Mouse (Mus musculus): Measurements from ENCODE around the gene Crb2. TPM values are rescaled to one million over a fixed set of nuclear protein-coding genes. Genes with fewer than 3 reads are reported as not detected.

Gene Crb2
- total and polyA plus RNA-seq, 3 experiments, result 0.07 to 0.13 TPM; not detected in 1

- H3K4me1 ChIP-seq (ENCODE audit: control insufficient read depth in 1 of 2, insufficient read depth in 2 of 2), result peaks cover 11 to 26% of the 10 kb centered on the region in 2 experiments
- H3K36me3 ChIP-seq (replicated peaks in 1 of 2; ENCODE audit: control insufficient read depth in 1 of 2, insufficient read depth in 1 of 2, low read length in 1 of 2), result no peaks in the 10 kb centered on the region
- in situ Hi-C loops (cut with MboI; ENCODE audit: low pct_ligation_motif_present, low pct_unique_long_range_greater_than_20kb, low sequenced_read_pairs) (loop anchor here (10.0 kb wide), 2 partner anchors 270 to 400 kb away; no protein-coding TSS in a partner anchor), dilution Hi-C loops (cut with MboI; ENCODE audit: extremely low pct_ligation_motif_present, extremely low pct_unique_long_range_greater_than_20kb, low sequenced_read_pairs) (no loop called here)
- H3K27ac ChIP-seq (ENCODE audit: insufficient read depth, low read depth), result no peak overlapping the region
- no peak overlapping the region for H3K4me3 ChIP-seq (replicated peaks in 1 of 3; ENCODE audit: low read depth in 2 of 3, low read length in 2 of 3, poor library complexity in 1 of 3)
- TF ChIP-seq RAD21 (IDR thresholded peaks at IDR 0.05; ENCODE audit: low read depth, low read length) (peak; percentile 41), JUN (IDR thresholded peaks at IDR 0.05; ENCODE audit: insufficient read depth, low read depth, low read length) (no peak), SMC3 (IDR thresholded peaks at IDR 0.05; ENCODE audit: low read depth, low read length) (peak; percentile 84), CTCF (conservative IDR thresholded peaks at IDR 0.05 in 1 of 2, IDR thresholded peaks at IDR 0.05 in 1 of 2; ENCODE audit: low read depth in 2 of 2, low read length in 2 of 2) (peak; percentile 29 to 73)
- no peak overlapping the region for H3K4me2 ChIP-seq (ENCODE audit: insufficient read depth, low read depth, poor library complexity, severe bottlenecking)
- no peak overlapping the region for H3K9ac ChIP-seq (ENCODE audit: insufficient read depth, low read depth)
- H3K27me3 ChIP-seq (replicated peaks), result no peaks in the 10 kb centered on the region
- peak; percentile 31 for DNase-seq (ENCODE audit: extremely low read depth)
- no peaks in the 10 kb centered on the region for H3K9me3 ChIP-seq (replicated peaks; ENCODE audit: low read length)
- no peaks in the 10 kb centered on the region for H3K79me2 ChIP-seq (replicated peaks; ENCODE audit: control insufficient read depth, extremely low read depth, insufficient read depth, poor library complexity, severe bottlenecking)
Measured at GRCm38 (mm10) chr2:37774571-37774970, 1.5 kb upstream of the Crb2 start.

GRCm38 (mm10) chr2:37776611-37777411 lies 762 bp downstream of the Crb2 start:
- TF ChIP-seq PAX5 (IDR thresholded peaks at IDR 0.05; ENCODE audit: low read length), result no peak
- TF ChIP-seq UBTF (IDR thresholded peaks at IDR 0.05; ENCODE audit: low read depth, low read length), result no peak
- TF ChIP-seq TCF12 (IDR thresholded peaks at IDR 0.05; ENCODE audit: low read depth, low read length), result no peak
- TF ChIP-seq NRF1 (IDR thresholded peaks at IDR 0.05; ENCODE audit: low read depth, low read length), result no peak
- TF ChIP-seq BHLHE40 (IDR thresholded peaks at IDR 0.05; ENCODE audit: low read depth, low read length), result no peak
- TF ChIP-seq ELF1 (IDR thresholded peaks at IDR 0.05; ENCODE audit: low read depth, low read length), result no peak
- TF ChIP-seq POLR2AphosphoS2 (IDR thresholded peaks at IDR 0.05; ENCODE audit: low read depth, low read length), result no peak
- TF ChIP-seq ETS1 (conservative IDR thresholded peaks at IDR 0.05; ENCODE audit: low read depth, low read length), result no peak
- no peak for TF ChIP-seq POLR2A (IDR thresholded peaks at IDR 0.05; ENCODE audit: low read depth, low read length)
- no peak for TF ChIP-seq RCOR1 (conservative IDR thresholded peaks at IDR 0.05; ENCODE audit: low read depth, low read length)
- no peak for TF ChIP-seq CTCF (conservative IDR thresholded peaks at IDR 0.05 in 1 of 2, IDR thresholded peaks at IDR 0.05 in 1 of 2; ENCODE audit: low read depth in 2 of 2, low read length in 2 of 2)
- TF ChIP-seq MAFK (IDR thresholded peaks at IDR 0.05; ENCODE audit: insufficient replicate concordance, low read length), result no peak
- TF ChIP-seq MAZ (IDR thresholded peaks at IDR 0.05; ENCODE audit: low read depth, low read length), result no peak
- TF ChIP-seq HCFC1 (IDR thresholded peaks at IDR 0.05; ENCODE audit: low read depth, low read length), result no peak
- no peak for TF ChIP-seq MEF2A (IDR thresholded peaks at IDR 0.05; ENCODE audit: borderline replicate concordance, low read depth, low read length)
- no peak for TF ChIP-seq ZNF384 (IDR thresholded peaks at IDR 0.05; ENCODE audit: low read depth, low read length)
- no peak for TF ChIP-seq SMC3 (IDR thresholded peaks at IDR 0.05; ENCODE audit: low read depth, low read length)
- no peak for TF ChIP-seq CHD2 (IDR thresholded peaks at IDR 0.05; ENCODE audit: low read length)
- TF ChIP-seq SIN3A (IDR thresholded peaks at IDR 0.05; ENCODE audit: low read length), result no peak
- no peak for TF ChIP-seq NELFE (IDR thresholded peaks at IDR 0.05; ENCODE audit: low read depth, low read length)
- H3K27ac ChIP-seq (ENCODE audit: insufficient read depth, low read depth), result no peak overlapping the region
- H3K4me1 ChIP-seq (ENCODE audit: control insufficient read depth in 1 of 2, insufficient read depth in 2 of 2), result peaks cover 15 to 25% of the 10 kb centered on the region in 2 experiments
- H3K9ac ChIP-seq (ENCODE audit: insufficient read depth, low read depth), result no peak overlapping the region
- in situ Hi-C loops (cut with MboI; ENCODE audit: low pct_ligation_motif_present, low pct_unique_long_range_greater_than_20kb, low sequenced_read_pairs) (loop anchor here (10.0 kb wide), 2 partner anchors 272 to 402 kb away; no protein-coding TSS in a partner anchor), dilution Hi-C loops (cut with MboI; ENCODE audit: extremely low pct_ligation_motif_present, extremely low pct_unique_long_range_greater_than_20kb, low sequenced_read_pairs) (no loop called here)
- no peaks in the 10 kb centered on the region for H3K79me2 ChIP-seq (replicated peaks; ENCODE audit: control insufficient read depth, extremely low read depth, insufficient read depth, poor library complexity, severe bottlenecking)
- DNase-seq (ENCODE audit: extremely low read depth), result no peak
- no peaks in the 10 kb centered on the region for H3K36me3 ChIP-seq (replicated peaks in 1 of 2; ENCODE audit: control insufficient read depth in 1 of 2, insufficient read depth in 1 of 2, low read length in 1 of 2)
- H3K4me2 ChIP-seq (ENCODE audit: insufficient read depth, low read depth, poor library complexity, severe bottlenecking), result no peak overlapping the region
- H3K4me3 ChIP-seq (replicated peaks in 1 of 3; ENCODE audit: low read depth in 2 of 3, low read length in 2 of 3, poor library complexity in 1 of 3), result no peak overlapping the region
- H3K9me3 ChIP-seq (replicated peaks; ENCODE audit: low read length), result no peaks in the 10 kb centered on the region
- no peaks in the 10 kb centered on the region for H3K27me3 ChIP-seq (replicated peaks)

All from CH12.LX (cell line).